Mouse (Mus musculus) erythroblast, embryonic 14.5 days (primary cell): ENCODE measurements around the gene Ccl7.

Experiments
- GATA1 ChIP-seq: IDR thresholded peaks from 2 replicates; pipeline ENCODE4 v1.6.1; 2012; ENCODE audit warnings: low read length, inconsistent platforms, mixed read lengths
- TAL1 ChIP-seq: IDR thresholded peaks from 3 replicates; pipeline ENCODE4 v1.6.1; 2012; ENCODE audit warnings: low read length, inconsistent platforms, mixed read lengths

DNA sequence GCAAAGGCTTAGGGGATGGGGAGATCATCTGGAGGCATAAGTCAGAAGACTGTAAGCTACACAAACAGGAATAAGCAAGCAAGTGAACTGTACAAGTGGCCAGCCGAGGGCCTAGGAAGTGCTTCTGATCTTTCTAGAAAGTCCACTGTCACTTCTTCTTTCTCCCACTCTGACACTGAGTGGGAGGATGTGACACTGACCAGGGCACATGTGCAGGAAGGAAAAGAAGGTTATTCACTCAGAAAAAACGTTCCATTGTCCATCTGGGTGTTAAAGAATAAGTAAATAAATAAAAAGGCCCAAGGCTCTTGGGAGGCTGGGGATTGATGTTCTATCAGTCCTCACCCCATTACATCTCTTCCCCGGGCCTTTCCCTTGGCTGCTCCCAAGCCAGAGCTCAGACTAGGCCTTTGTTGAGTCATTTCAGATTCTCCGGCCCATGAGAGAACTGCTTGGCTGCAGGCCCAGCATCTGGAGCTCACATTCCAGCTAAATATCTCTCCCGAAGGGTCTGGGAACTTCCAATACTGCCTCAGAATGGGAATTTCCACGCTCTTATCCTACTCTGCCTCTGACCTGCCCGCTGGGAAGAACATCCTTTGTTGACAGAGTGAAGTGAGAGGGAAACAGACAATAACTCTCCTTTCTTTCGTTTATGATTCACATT, 12.7 kb upstream of the Ccl7 start:
- TF ChIP-seq GATA1 (no peak), TAL1 (no peak)
